Mouse (Mus musculus) liver, embryonic 14.5 days (tissue): ENCODE results near the gene Gramd1a. TPM values are rescaled to one million over a fixed set of nuclear protein-coding genes. Genes with fewer than 3 reads are reported as not detected.
A peak's percentile ranks its signal among the peaks of the same experiment; 100 is the strongest.

ENCODE experiments used
- ATAC-seq: fragments of 200-750 bp; cut with Nextera tagmentation; 2 replicates; pipeline ENCODE4 v1.8.0; 2017; ENCODE audit warnings: moderate number of reproducible peaks, mild to moderate bottlenecking, moderate library complexity; ENCODE audit not compliant: insufficient read depth
- DNase-seq, 3 experiments: peaks; one replicate each; pipeline ENCODE4 v3.0.0-alpha.2; 2012 to 2013; ENCODE audit warnings: low read depth in 3 of 3, low spot score in 3 of 3
- H3K27ac ChIP-seq: fragments of 300-500 bp; sonication (generic); 2 replicates; pipeline ENCODE4 v1.5.1; 2014; ENCODE audit warnings: moderate library complexity, mild to moderate bottlenecking, control low read depth, inconsistent platforms
- H3K27me3 ChIP-seq: fragments of 300-500 bp; sonication (generic); 2 replicates; pipeline ENCODE4 v1.6.1; 2014; ENCODE audit warnings: mild to moderate bottlenecking, low read length, moderate library complexity; ENCODE audit not compliant: control insufficient read depth, insufficient read depth
- H3K36me3 ChIP-seq: fragments of 300-500 bp; sonication (generic); replicated peaks from 2 replicates; pipeline ENCODE4 v1.6.1; 2014; ENCODE audit warnings: low read depth; ENCODE audit not compliant: control insufficient read depth, insufficient read depth
- H3K4me1 ChIP-seq, 2 experiments: fragments of 200-500 bp in 1 of 2; fragments of 300-500 bp in 1 of 2; sonication (generic) in 1 of 2; replicated peaks; 2 replicates each; pipeline ENCODE4 v1.6.1; 2012 to 2014; ENCODE audit warnings: antibody characterized with exemption in 1 of 2, inconsistent platforms in 1 of 2, low read length in 1 of 2; ENCODE audit not compliant: control insufficient read depth in 2 of 2, insufficient read depth in 2 of 2
- H3K4me2 ChIP-seq: fragments of 300-500 bp; sonication (generic); 2 replicates; pipeline ENCODE4 v1.6.1; 2014; ENCODE audit warnings: low read depth, mild to moderate bottlenecking, control low read depth, moderate library complexity
- H3K4me3 ChIP-seq, 2 experiments: fragments of 200-500 bp in 1 of 2; fragments of 300-500 bp in 1 of 2; sonication (generic) in 1 of 2; 2 replicates each; pipeline ENCODE4 v1.5.1; 2012 to 2014; ENCODE audit warnings: low read depth in 2 of 2, low read length in 2 of 2, mild to moderate bottlenecking in 2 of 2, control low read depth in 1 of 2, inconsistent platforms in 1 of 2, moderate library complexity in 1 of 2; ENCODE audit not compliant: insufficient read depth in 1 of 2
- H3K9ac ChIP-seq: fragments of 300-500 bp; sonication (generic); replicated peaks from 2 replicates; pipeline ENCODE4 v1.6.1; 2014; ENCODE audit warnings: mild to moderate bottlenecking, control low read depth, moderate library complexity
- H3K9me3 ChIP-seq: fragments of 300-500 bp; sonication (generic); 2 replicates; pipeline ENCODE4 v1.6.1; 2016; ENCODE audit warnings: low read length, mixed read lengths; ENCODE audit not compliant: control insufficient read depth
- CTCF ChIP-seq: IDR thresholded peaks from 2 replicates; pipeline ENCODE4 v1.5.1; 2016; ENCODE audit warnings: antibody characterized with exemption, low read depth, control low read depth
- EP300 ChIP-seq: IDR thresholded peaks from 2 replicates; pipeline ENCODE4 v1.6.1; 2016; ENCODE audit warnings: antibody characterized with exemption, low read depth
- WGBS: fragments of 180-500 bp; shearing (Covaris S2); extraction: QIAGEN DNeasy Blood & Tissue Kit; methylation state at CpG from one replicate; pipeline ENCODE4 v1.1.7; 2014; ENCODE audit not compliant: insufficient replicate concordance; 5-methylcytosine and 5-hydroxymethylcytosine counted together
- polyA plus RNA-seq, 2 experiments: library from polyadenylated mRNA; depleted of rRNA in 1 of 2; stranded (reverse) in 1 of 2; unstranded in 1 of 2; fragments of >200 nt; fragmentation: Nextera tagmentation in 1 of 2; extraction: Ambion mirVana in 1 of 2; gene quantifications; 2 replicates each; pipeline versions ENCODE4 v1.2.1 to v1.2.3; 2012 to 2014

The Gramd1a gene
- polyA plus RNA-seq, 2 experiments = 8.5 to 19.1 TPM

DNA sequence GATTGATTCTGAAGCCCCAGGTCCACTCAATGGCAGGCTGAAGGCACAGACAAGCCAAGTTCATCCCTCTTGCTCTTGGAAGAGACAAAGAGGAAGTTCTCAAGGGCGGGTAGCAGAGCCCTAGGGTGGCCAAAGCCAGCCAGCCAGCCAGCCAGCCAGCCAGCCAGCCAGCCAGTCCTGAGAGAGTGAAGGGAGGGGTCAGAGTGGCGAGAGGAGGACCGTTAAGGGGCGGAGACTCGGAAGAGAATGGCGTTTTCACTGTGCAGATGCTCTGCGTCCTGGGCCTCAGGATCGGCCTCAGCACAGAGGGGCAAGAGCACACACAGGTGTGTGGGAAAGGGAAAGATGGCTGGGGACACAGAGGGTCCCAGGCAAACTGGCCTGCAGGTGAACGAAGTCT is 6.9 kb downstream of the Gramd1a start:
- TF ChIP-seq CTCF (no peak), EP300 (no peak)
- DNase-seq (no peak), ATAC-seq (peak; percentile 22; the same call in 1 of the 2 replicates)
- Histone ChIP-seq H3K27me3 (no peaks in the 10 kb centered on the region), H3K4me1 (peaks cover 8 to 30% of the 10 kb centered on the region in 2 experiments), H3K4me3 (peak overlapping the region; percentile 14 to 23; a peak in 2 of 4 replicates), H3K36me3 (no peaks in the 10 kb centered on the region), H3K9me3 (no peaks in the 10 kb centered on the region), H3K27ac (no peak overlapping the region), H3K9ac (no peak overlapping the region), H3K4me2 (peak overlapping the region; percentile 81)
- 7% methylated on average over 9 of the region's 9 CpGs for WGBS

GRCm38 (mm10) chr7:31148086-31148485 is 7.6 kb downstream of the Gramd1a start:
- Histone ChIP-seq H3K4me2 (peak overlapping the region; percentile 81), H3K9ac (no peak overlapping the region), H3K27me3 (no peaks in the 10 kb centered on the region), H3K4me1 (peaks cover 8 to 30% of the 10 kb centered on the region in 2 experiments), H3K27ac (no peak overlapping the region), H3K36me3 (no peaks in the 10 kb centered on the region), H3K4me3 (no peak overlapping the region), H3K9me3 (no peaks in the 10 kb centered on the region)
- WGBS = 50% methylated on average over 3 of the region's 3 CpGs
- ATAC-seq (no peak), DNase-seq (no peak)
- TF ChIP-seq EP300 (no peak), CTCF (no peak)

- Histone ChIP-seq H3K9ac (no peak overlapping the region), H3K4me3 (no peak overlapping the region), H3K4me1 (peaks cover 8 to 23% of the 10 kb centered on the region in 2 experiments), H3K27me3 (no peaks in the 10 kb centered on the region), H3K36me3 (peaks cover 8% of the 10 kb centered on the region), H3K4me2 (no peak overlapping the region), H3K9me3 (no peaks in the 10 kb centered on the region), H3K27ac (no peak overlapping the region)
- DNase-seq (no peak), ATAC-seq (no peak)
- TF ChIP-seq EP300 (no peak), CTCF (no peak)
- 62% methylated on average over 12 of the region's 12 CpGs for WGBS
Measured at GRCm38 (mm10) chr7:31145596-31146160, 10.0 kb downstream of the Gramd1a start.

DNA sequence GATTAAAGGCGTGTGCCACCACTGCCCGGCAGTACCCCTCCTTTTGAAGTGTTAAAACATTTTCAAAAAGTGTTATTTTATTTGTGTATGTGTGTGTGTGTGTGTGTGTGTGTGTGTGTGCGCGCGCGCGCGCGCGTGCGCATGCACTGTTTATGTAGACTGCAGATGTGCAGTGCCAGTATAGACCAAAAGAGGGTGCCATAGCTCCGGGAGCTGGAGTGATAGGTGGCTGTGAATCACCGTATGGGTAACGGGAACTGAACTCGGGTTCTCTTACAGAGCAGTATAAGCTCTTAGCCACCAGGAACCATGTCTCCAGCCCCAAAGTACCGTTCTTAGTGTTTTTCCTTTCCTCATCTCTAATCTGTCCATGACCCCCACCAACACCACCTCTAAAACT is 10.8 kb downstream of the Gramd1a start:
- no peak overlapping the region for H3K27ac ChIP-seq
- 93% methylated on average over 16 of the region's 16 CpGs for WGBS
- H3K9ac ChIP-seq = no peak overlapping the region
- H3K4me1 ChIP-seq = peaks cover 8 to 20% of the 10 kb centered on the region in 2 experiments
- H3K4me2 ChIP-seq = no peak overlapping the region
- H3K4me3 ChIP-seq = no peak overlapping the region
- no peak for DNase-seq
- H3K36me3 ChIP-seq = peaks cover 8% of the 10 kb centered on the region
- H3K9me3 ChIP-seq = no peaks in the 10 kb centered on the region
- no peak for ATAC-seq
- TF ChIP-seq CTCF (peak; percentile 31), EP300 (no peak)
- no peaks in the 10 kb centered on the region for H3K27me3 ChIP-seq

DNA sequence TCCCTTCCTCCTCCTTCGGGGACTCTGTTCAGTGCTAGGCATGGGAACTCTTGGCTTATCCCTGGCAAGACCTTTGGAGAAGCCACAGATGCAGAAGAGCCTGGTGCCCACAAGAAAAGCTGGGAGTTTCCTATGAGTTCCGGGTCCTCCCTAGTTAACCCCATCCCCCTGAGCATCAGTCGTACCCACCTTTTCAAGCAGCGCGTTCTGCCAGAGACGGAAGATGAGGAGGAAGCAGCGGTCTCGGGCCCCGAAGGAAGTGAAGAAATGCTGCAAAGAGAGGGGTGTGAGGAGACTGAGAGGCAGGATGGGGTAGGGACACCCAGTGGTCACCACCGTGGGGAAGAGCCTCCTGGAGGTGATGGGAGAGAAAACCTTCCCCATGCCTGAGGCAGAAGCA is 14.8 kb downstream of the Gramd1a start:
- no peak overlapping the region for H3K27ac ChIP-seq
- H3K4me1 ChIP-seq = no peaks in the 10 kb centered on the region
- DNase-seq (no peak), ATAC-seq (no peak)
- 82% methylated on average over 10 of the region's 10 CpGs for WGBS
- TF ChIP-seq CTCF = no peak
- TF ChIP-seq EP300 = no peak
- H3K36me3 ChIP-seq = peaks cover 14% of the 10 kb centered on the region
- H3K9me3 ChIP-seq = no peaks in the 10 kb centered on the region
- H3K4me3 ChIP-seq = no peak overlapping the region
- no peak overlapping the region for H3K9ac ChIP-seq
- no peak overlapping the region for H3K4me2 ChIP-seq
- H3K27me3 ChIP-seq = no peaks in the 10 kb centered on the region
